Mouse (Mus musculus) testis, adult 2 months (tissue): Measurements from ENCODE around the gene Adgrd1.

Experiments used
- CTCF ChIP-seq: fragments of 200-500 bp; IDR thresholded peaks from 2 replicates; pipeline ENCODE4 v1.5.1; 2012; ENCODE audit warnings: low read depth, mild to moderate bottlenecking, inconsistent platforms, low read length, moderate library complexity; ENCODE audit not compliant: control insufficient read depth, insufficient read depth, insufficient replicate concordance
- POLR2A ChIP-seq: fragments of 200-500 bp; IDR thresholded peaks from 2 replicates; pipeline ENCODE4 v1.6.1; 2012; ENCODE audit warnings: low read depth, mild to moderate bottlenecking, inconsistent platforms, low read length, moderate library complexity; ENCODE audit not compliant: control insufficient read depth

- TF ChIP-seq CTCF (no peak), POLR2A (no peak)
Observed at GRCm38 (mm10) chr5:129175925-129176324, 79.4 kb downstream of the Adgrd1 start.
